Mouse (Mus musculus) bone marrow, adult 2 months (tissue): ENCODE results near the gene Wwc2. TPM values are rescaled to one million over a fixed set of nuclear protein-coding genes. Genes with fewer than 3 reads are reported as not detected.

Source experiments
- H3K27ac ChIP-seq: fragments of 200-500 bp; 2 replicates; pipeline ENCODE4 v1.5.1; 2012; ENCODE audit warnings: low read depth, mild to moderate bottlenecking, control low read depth, inconsistent platforms, low read length; ENCODE audit not compliant: control insufficient read depth, poor library complexity, insufficient read depth
- H3K4me1 ChIP-seq: fragments of 200-500 bp; 2 replicates; pipeline ENCODE4 v1.6.1; 2011; ENCODE audit warnings: low read length; ENCODE audit not compliant: control insufficient read depth, insufficient read depth
- H3K4me3 ChIP-seq: fragments of 200-500 bp; replicated peaks from 2 replicates; pipeline ENCODE3; 2011; ENCODE audit warnings: mild to moderate bottlenecking, low read depth, low read length, control low read depth; ENCODE audit not compliant: control insufficient read depth
- CTCF ChIP-seq: fragments of 200-500 bp; IDR thresholded peaks from 2 replicates; pipeline ENCODE4 v1.5.1; 2011; ENCODE audit warnings: low read length, control low read depth; ENCODE audit not compliant: control insufficient read depth, insufficient read depth
- POLR2A ChIP-seq: fragments of 200-500 bp; IDR thresholded peaks from 2 replicates; pipeline ENCODE4 v1.6.1; 2011; ENCODE audit warnings: low read depth, mild to moderate bottlenecking, control low read depth, low read length, borderline replicate concordance; ENCODE audit not compliant: control insufficient read depth
- WGBS: fragments of 180-500 bp; shearing (Covaris S2); methylation state at CpG from one replicate; pipeline ENCODE4 v1.1.7; 2018; 5-methylcytosine and 5-hydroxymethylcytosine counted together
- polyA plus RNA-seq: library from polyadenylated mRNA; stranded (reverse); fragments of >200 nt; gene quantifications from 2 replicates; pipeline ENCODE4 v1.2.4, GENCODE M21; 2011; ENCODE audit warnings: low replicate concordance; ENCODE audit not compliant: missing spikeins, insufficient read depth, insufficient read length

The Wwc2 gene
- 0.97 and 2.3 TPM in 2 replicates for polyA plus RNA-seq

- H3K27ac ChIP-seq = peak within 1 kb of the TSS; percentile 51; the same call in 1 of the 2 replicates
- H3K4me1 ChIP-seq = no peaks in the 10 kb centered on the region
- peak within 1 kb of the TSS; percentile 87 for H3K4me3 ChIP-seq
- TF ChIP-seq POLR2A = no peak; the same call in 1 of the 2 replicates
- no peak for TF ChIP-seq CTCF
- 9% methylated on average over 40 of the region's 46 CpGs for WGBS
Observed at GRCm38 (mm10) chr8:47990911-47991820, at the start of gene Wwc2. Wwc2 (minus strand) TSS chr8:47990924.

GRCm38 (mm10) chr8:48038261-48038934, 47.7 kb upstream of the Wwc2 start:
- Histone ChIP-seq H3K27ac (no peak overlapping the region), H3K4me1 (no peaks in the 10 kb centered on the region), H3K4me3 (no peak overlapping the region)
- WGBS = 85% methylated on average over 7 of the region's 7 CpGs
- TF ChIP-seq POLR2A = no peak
- TF ChIP-seq CTCF = no peak

- 46% methylated on average over 2 of the region's 2 CpGs for WGBS
- no peak overlapping the region for H3K27ac ChIP-seq
- no peak overlapping the region for H3K4me3 ChIP-seq
- no peaks in the 10 kb centered on the region for H3K4me1 ChIP-seq
- TF ChIP-seq POLR2A = no peak
- no peak for TF ChIP-seq CTCF
Observed at GRCm38 (mm10) chr8:48032046-48032445, 41.3 kb upstream of the Wwc2 start.

- Histone ChIP-seq H3K4me1 (no peaks in the 10 kb centered on the region), H3K4me3 (no peak overlapping the region), H3K27ac (no peak overlapping the region)
- 54% methylated on average over 1 of the region's 1 CpGs for WGBS
- TF ChIP-seq CTCF (no peak), POLR2A (no peak)
Observed at GRCm38 (mm10) chr8:48030667-48031066, 39.9 kb upstream of the Wwc2 start.

- 79% methylated on average over 11 of the region's 11 CpGs for WGBS
- TF ChIP-seq POLR2A = no peak
- no peak for TF ChIP-seq CTCF
- Histone ChIP-seq H3K27ac (no peak overlapping the region), H3K4me1 (no peaks in the 10 kb centered on the region), H3K4me3 (no peak overlapping the region)
Observed at GRCm38 (mm10) chr8:48026796-48027195, 36.1 kb upstream of the Wwc2 start.

GRCm38 (mm10) chr8:48023206-48023605, 32.5 kb upstream of the Wwc2 start:
- 74% methylated on average over 8 of the region's 8 CpGs for WGBS
- TF ChIP-seq POLR2A = no peak
- TF ChIP-seq CTCF = peak; percentile 26; the same call in 1 of the 2 replicates

GRCm38 (mm10) chr8:48019737-48020136, 29.0 kb upstream of the Wwc2 start:
- TF ChIP-seq CTCF (no peak), POLR2A (no peak)
- Histone ChIP-seq H3K4me3 (no peak overlapping the region), H3K27ac (no peak overlapping the region), H3K4me1 (no peaks in the 10 kb centered on the region; the same call in 1 of the 2 replicates)
- 7% methylated on average over 2 of the region's 2 CpGs for WGBS

More at GRCm38 (mm10) chr8:48023206-48023605, 32.5 kb upstream of the Wwc2 start:
- no peaks in the 10 kb centered on the region for H3K4me1 ChIP-seq
- no peak overlapping the region for H3K27ac ChIP-seq
- no peak overlapping the region for H3K4me3 ChIP-seq

- no peak overlapping the region for H3K4me3 ChIP-seq
- H3K4me1 ChIP-seq = no peaks in the 10 kb centered on the region; the same call in 1 of the 2 replicates
- TF ChIP-seq CTCF (peak; percentile 89), POLR2A (no peak)
- 18% methylated on average over 8 of the region's 8 CpGs for WGBS
- no peak overlapping the region for H3K27ac ChIP-seq
Observed at GRCm38 (mm10) chr8:48016538-48016937, 25.8 kb upstream of the Wwc2 start.
